Mouse (Mus musculus) liver, embryonic 15.5 days (tissue): ENCODE measurements around the gene Pkn1. TPM values are rescaled to one million over a fixed set of nuclear protein-coding genes. Genes with fewer than 3 reads are reported as not detected.

Experiments used
- ATAC-seq: fragments of 200-750 bp; cut with Nextera tagmentation; 2 replicates; pipeline ENCODE4 v1.8.0; 2017; ENCODE audit warnings: moderate number of reproducible peaks, mild to moderate bottlenecking, moderate library complexity; ENCODE audit not compliant: insufficient read depth
- H3K27ac ChIP-seq: fragments of 300-500 bp; sonication (generic); replicated peaks from 2 replicates; pipeline ENCODE4 v1.5.1; 2015; ENCODE audit warnings: mild to moderate bottlenecking, inconsistent platforms
- H3K27me3 ChIP-seq: fragments of 300-500 bp; sonication (generic); 2 replicates; pipeline ENCODE4 v1.6.1; 2015; ENCODE audit warnings: mild to moderate bottlenecking, inconsistent platforms
- H3K36me3 ChIP-seq: fragments of 300-500 bp; sonication (generic); replicated peaks from 2 replicates; pipeline ENCODE4 v1.6.1; 2015; ENCODE audit warnings: moderate library complexity, mild to moderate bottlenecking, inconsistent platforms
- H3K4me1 ChIP-seq: fragments of 300-500 bp; sonication (generic); replicated peaks from 2 replicates; pipeline ENCODE4 v1.6.1; 2015; ENCODE audit warnings: inconsistent platforms
- H3K4me2 ChIP-seq: fragments of 300-500 bp; sonication (generic); 2 replicates; pipeline ENCODE4 v1.6.1; 2015; ENCODE audit warnings: moderate library complexity, mild to moderate bottlenecking, inconsistent platforms
- H3K4me3 ChIP-seq: fragments of 300-500 bp; sonication (generic); replicated peaks from 2 replicates; pipeline ENCODE4 v1.5.1; 2015; ENCODE audit warnings: mild to moderate bottlenecking, inconsistent platforms
- H3K9ac ChIP-seq: fragments of 300-500 bp; sonication (generic); 2 replicates; pipeline ENCODE4 v1.6.1; 2015; ENCODE audit warnings: moderate library complexity, mild to moderate bottlenecking, inconsistent platforms
- H3K9me3 ChIP-seq: fragments of 300-500 bp; sonication (generic); replicated peaks from 2 replicates; pipeline ENCODE4 v1.6.1; 2016; ENCODE audit warnings: inconsistent platforms
- WGBS: fragments of 180-500 bp; shearing (Covaris S2); methylation state at CpG from one replicate; pipeline ENCODE4 v1.1.7; 2015; ENCODE audit warnings: mixed read lengths; ENCODE audit not compliant: insufficient replicate concordance; 5-methylcytosine and 5-hydroxymethylcytosine counted together
- polyA plus RNA-seq: library from polyadenylated mRNA; unstranded; fragments of >200 nt; fragmentation: Nextera tagmentation; extraction: Ambion mirVana; gene quantifications from 2 replicates; pipeline ENCODE4 v1.2.1, GENCODE M21; 2015

Pkn1 gene
- polyA plus RNA-seq, 1 experiment from 2014 or later, result 11.3 TPM

- no peak for ATAC-seq
Observed at GRCm38 (mm10) chr8:83649699-83650098, 49.3 kb downstream of the Pkn1 start.

GRCm38 (mm10) chr8:83648031-83648430 lies 50.9 kb downstream of the Pkn1 start:
- 77% methylated on average over 4 of the region's 4 CpGs for WGBS
- H3K4me2 ChIP-seq, result no peak overlapping the region
- no peaks in the 10 kb centered on the region for H3K36me3 ChIP-seq
- no peak overlapping the region for H3K9ac ChIP-seq
- H3K4me1 ChIP-seq, result peaks cover 11% of the 10 kb centered on the region
- H3K9me3 ChIP-seq, result no peaks in the 10 kb centered on the region
- no peak overlapping the region for H3K4me3 ChIP-seq
- H3K27me3 ChIP-seq, result peaks cover 39% of the 10 kb centered on the region
- no peak overlapping the region for H3K27ac ChIP-seq
- no peak for ATAC-seq

More at GRCm38 (mm10) chr8:83649699-83650098, 49.3 kb downstream of the Pkn1 start:
- Histone ChIP-seq H3K27me3 (peaks cover 24% of the 10 kb centered on the region), H3K4me2 (no peak overlapping the region), H3K9ac (no peak overlapping the region), H3K36me3 (no peaks in the 10 kb centered on the region), H3K4me3 (no peak overlapping the region), H3K9me3 (no peaks in the 10 kb centered on the region), H3K27ac (no peak overlapping the region), H3K4me1 (peaks cover 25% of the 10 kb centered on the region)
- 83% methylated on average over 6 of the region's 6 CpGs for WGBS

- Histone ChIP-seq H3K4me1 (peaks cover 7% of the 10 kb centered on the region), H3K4me3 (no peak overlapping the region), H3K36me3 (no peaks in the 10 kb centered on the region), H3K27ac (no peak overlapping the region), H3K9me3 (no peaks in the 10 kb centered on the region), H3K4me2 (no peak overlapping the region), H3K27me3 (peaks cover 44% of the 10 kb centered on the region), H3K9ac (no peak overlapping the region)
- no peak for ATAC-seq
- WGBS, result 90% methylated on average over 11 of the region's 11 CpGs
Observed at GRCm38 (mm10) chr8:83647511-83647910, 51.5 kb downstream of the Pkn1 start.

- no peak overlapping the region for H3K9ac ChIP-seq
- H3K4me1 ChIP-seq, result no peaks in the 10 kb centered on the region
- H3K27me3 ChIP-seq, result peaks cover 50% of the 10 kb centered on the region
- no peak for ATAC-seq
- H3K36me3 ChIP-seq, result no peaks in the 10 kb centered on the region
- 38% methylated on average over 5 of the region's 5 CpGs for whole genome bisulfite sequencing
- H3K4me2 ChIP-seq, result no peak overlapping the region
- H3K27ac ChIP-seq, result no peak overlapping the region
- H3K9me3 ChIP-seq, result no peaks in the 10 kb centered on the region
- no peak overlapping the region for H3K4me3 ChIP-seq
Observed at GRCm38 (mm10) chr8:83639649-83640048, 59.3 kb downstream of the Pkn1 start.

- Histone ChIP-seq H3K4me1 (no peaks in the 10 kb centered on the region), H3K4me3 (no peak overlapping the region), H3K27ac (no peak overlapping the region), H3K9ac (no peak overlapping the region), H3K27me3 (peaks cover 42% of the 10 kb centered on the region), H3K4me2 (no peak overlapping the region), H3K9me3 (no peaks in the 10 kb centered on the region), H3K36me3 (no peaks in the 10 kb centered on the region)
- 57% methylated on average over 4 of the region's 4 CpGs for whole genome bisulfite sequencing
- no peak for ATAC-seq
Observed at GRCm38 (mm10) chr8:83638856-83639255, 60.1 kb downstream of the Pkn1 start.

- Histone ChIP-seq H3K4me1 (peaks cover 18% of the 10 kb centered on the region), H3K27me3 (peaks cover 3% of the 10 kb centered on the region; the same call in 1 of the 2 replicates), H3K36me3 (no peaks in the 10 kb centered on the region), H3K9ac (no peak overlapping the region), H3K4me3 (no peak overlapping the region), H3K9me3 (no peaks in the 10 kb centered on the region), H3K4me2 (no peak overlapping the region), H3K27ac (peak overlapping the region; percentile 76)
- WGBS, result 56% methylated on average over 7 of the region's 7 CpGs
- ATAC-seq, result peak; percentile 83
Observed at GRCm38 (mm10) chr8:83632083-83632707, 66.8 kb downstream of the Pkn1 start.

GRCm38 (mm10) chr8:83625676-83626299 lies 73.2 kb downstream of the Pkn1 start:
- 43% methylated on average over 6 of the region's 6 CpGs for WGBS
- H3K4me2 ChIP-seq, result peak overlapping the region; percentile 21; the same call in 1 of the 2 replicates
- H3K4me3 ChIP-seq, result no peak overlapping the region
- H3K4me1 ChIP-seq, result peaks cover 60% of the 10 kb centered on the region
- no peak overlapping the region for H3K9ac ChIP-seq
- H3K9me3 ChIP-seq, result no peaks in the 10 kb centered on the region
- no peaks in the 10 kb centered on the region for H3K27me3 ChIP-seq
- H3K27ac ChIP-seq, result peak overlapping the region; percentile 73
- peak; percentile 78 for ATAC-seq
- no peaks in the 10 kb centered on the region for H3K36me3 ChIP-seq

- Histone ChIP-seq H3K4me1 (peaks cover 60% of the 10 kb centered on the region), H3K4me2 (no peak overlapping the region), H3K9ac (no peak overlapping the region), H3K4me3 (no peak overlapping the region), H3K9me3 (no peaks in the 10 kb centered on the region), H3K36me3 (no peaks in the 10 kb centered on the region), H3K27ac (peak overlapping the region; percentile 73; the same call in 1 of the 2 replicates), H3K27me3 (no peaks in the 10 kb centered on the region)
- WGBS, result 37% methylated on average over 3 of the region's 3 CpGs
- ATAC-seq, result no peak
Observed at GRCm38 (mm10) chr8:83624739-83625138, 74.2 kb downstream of the Pkn1 start.

- Histone ChIP-seq H3K36me3 (no peaks in the 10 kb centered on the region), H3K9ac (no peak overlapping the region), H3K27ac (peak overlapping the region; percentile 74), H3K4me2 (peak overlapping the region; percentile 16; the same call in 1 of the 2 replicates), H3K4me3 (no peak overlapping the region), H3K9me3 (no peaks in the 10 kb centered on the region), H3K27me3 (no peaks in the 10 kb centered on the region), H3K4me1 (peaks cover 60% of the 10 kb centered on the region)
- peak; percentile 20; the same call in 1 of the 2 replicates for ATAC-seq
- 44% methylated on average over 7 of the region's 7 CpGs for WGBS
Observed at GRCm38 (mm10) chr8:83623549-83623948, 75.4 kb downstream of the Pkn1 start.

- Histone ChIP-seq H3K4me1 (peaks cover 60% of the 10 kb centered on the region), H3K4me3 (peak overlapping the region; percentile 52), H3K4me2 (peak overlapping the region; percentile 90), H3K36me3 (no peaks in the 10 kb centered on the region), H3K27me3 (no peaks in the 10 kb centered on the region), H3K9ac (peak overlapping the region; percentile 61), H3K27ac (peak overlapping the region; percentile 74), H3K9me3 (no peaks in the 10 kb centered on the region)
- 2% methylated on average over 23 of the region's 23 CpGs for WGBS
- peak; percentile 85 for ATAC-seq
Observed at GRCm38 (mm10) chr8:83622389-83622989, 76.5 kb downstream of the Pkn1 start.

GRCm38 (mm10) chr8:83621691-83622388 lies 77.1 kb downstream of the Pkn1 start:
- no peaks in the 10 kb centered on the region for H3K9me3 ChIP-seq
- peak overlapping the region; percentile 90 for H3K4me2 ChIP-seq
- H3K9ac ChIP-seq, result peak overlapping the region; percentile 61
- no peaks in the 10 kb centered on the region for H3K36me3 ChIP-seq
- H3K27me3 ChIP-seq, result no peaks in the 10 kb centered on the region
- peak overlapping the region; percentile 52 for H3K4me3 ChIP-seq
- peaks cover 55% of the 10 kb centered on the region for H3K4me1 ChIP-seq
- no peak for ATAC-seq
- peak overlapping the region; percentile 74 for H3K27ac ChIP-seq
- WGBS, result 52% methylated on average over 15 of the region's 15 CpGs
